In genomic region chr10:69781491-69781890, GRCm38 (mm10) we compare ENCODE assay signal across 9 mouse cellular contexts.
DNase-seq lines count a peak whose midpoint lies in the region; ATAC-seq and TF ChIP-seq lines count a peak whose summit lies in the region.
"Had no signal": no experiment of that assay in that cellular context is flagged by ENCODE, and none has a peak within 500 bp of the region (broad histone marks: within the 10 kb centered on the region; RNA-seq: fewer than 3 reads in every experiment).

No protein-coding gene starts in this region.

- H3K9me3 ChIP-seq in forebrain, embryonic 15.5 days, result no peaks in the 10 kb centered on the region
- H3K9me3 ChIP-seq: liver, embryonic 15.5 days had no signal

- TF ChIP-seq CTCF in left cerebral cortex, adult 2 months (IDR thresholded peaks at IDR 0.05), result peak; percentile 76

- intact Hi-C loops in left cerebral cortex, adult 2 months (cut with DNase I), result no loop called here

- H3K9ac ChIP-seq in forebrain, embryonic 15.5 days (replicated peaks), result no peak overlapping the region
- H3K9ac ChIP-seq: liver, embryonic 15.5 days had no signal

- peak; percentile 79 for ATAC-seq in forebrain, embryonic 15.5 days (replicated peaks)

- DNase-seq in left cerebral cortex, adult 11 months (ENCODE audit: low spot score), result peak; percentile 37
- DNase-seq in left cerebral cortex, adult 8-10 months (ENCODE audit: low spot score in 2 of 2), result no peak
- peak; percentile 64 for DNase-seq in cerebellum, adult 11 months
- peak; percentile 80 for DNase-seq in heart, postnatal 4 days
- DNase-seq in left cerebral cortex, adult 2 months (ENCODE audit: extremely low spot score in 1 of 2, low spot score in 2 of 2), result peak in 1 of 2 experiments; percentile 53
- peak; percentile 40 for DNase-seq in mesoderm, embryonic 11.5 days (ENCODE audit: low read depth, low spot score)
- no peak for DNase-seq in spleen, postnatal 14 days (ENCODE audit: low spot score in 2 of 2)

- 19% methylated on average over 8 of the region's 8 CpGs for WGBS in forebrain, embryonic 15.5 days

- no peaks in the 10 kb centered on the region for H3K36me3 ChIP-seq in forebrain, embryonic 15.5 days
- H3K36me3 ChIP-seq: liver, embryonic 15.5 days had no signal

- no peak overlapping the region for H3K27ac ChIP-seq in forebrain, embryonic 15.5 days (replicated peaks)
- H3K27ac ChIP-seq in left cerebral cortex, adult 2 months, result no peak overlapping the region
- H3K27ac ChIP-seq: liver, embryonic 15.5 days had no signal

- no peaks in the 10 kb centered on the region for H3K27me3 ChIP-seq in forebrain, embryonic 15.5 days
- H3K27me3 ChIP-seq: liver, embryonic 15.5 days had no signal

- no peak overlapping the region for H3K4me3 ChIP-seq in forebrain, embryonic 15.5 days
- no peak overlapping the region for H3K4me3 ChIP-seq in left cerebral cortex, adult 2 months
- H3K4me3 ChIP-seq: liver, embryonic 15.5 days had no signal

- no peak overlapping the region for H3K4me2 ChIP-seq in forebrain, embryonic 15.5 days (replicated peaks)
- H3K4me2 ChIP-seq: liver, embryonic 15.5 days had no signal

- peaks cover 3% of the 10 kb centered on the region; the same call in 1 of the 2 replicates for H3K4me1 ChIP-seq in forebrain, embryonic 15.5 days

Comparison
In these comparisons a context has a peak if more than half of its experiments do, and no peak if none do; other contexts are left out.
1. DNase-seq: peak in left cerebral cortex, adult 11 months (single experiment), cerebellum, adult 11 months (single experiment), heart, postnatal 4 days (single experiment) and mesoderm, embryonic 11.5 days (single experiment); none in left cerebral cortex, adult 8-10 months (0 of 2) and spleen, postnatal 14 days (0 of 2).